Mouse (Mus musculus) thymus, adult 18-20 months (tissue): ENCODE measurements around the gene Chic2.

Experiments
- DNase-seq, 2 experiments: peaks; one replicate each; pipeline ENCODE4 v3.0.0; 2022; ENCODE audit warnings: mixed read lengths in 2 of 2

Gene Chic2

DNA sequence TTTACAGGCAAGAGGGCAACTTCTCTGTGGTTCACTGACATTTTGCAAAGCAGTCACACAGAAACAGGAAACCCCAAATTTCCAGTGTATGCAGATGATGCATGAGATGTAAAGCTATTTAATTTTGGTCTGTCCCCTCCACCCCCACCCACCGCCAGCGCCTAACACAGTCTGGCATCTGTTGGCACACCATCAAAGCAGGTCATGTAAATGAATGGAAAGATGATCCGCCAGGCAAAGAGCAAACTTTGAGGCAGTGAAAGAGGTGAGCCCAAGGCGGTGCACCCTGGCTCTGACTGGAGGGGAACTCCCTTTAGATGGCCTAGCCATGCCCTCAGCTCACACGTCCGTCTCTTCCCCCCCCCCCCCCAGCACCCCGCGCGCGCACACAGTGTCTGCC, 22.1 kb upstream of the Chic2 start:
- DNase-seq: peak in 1 of 2 experiments; percentile 29

DNA sequence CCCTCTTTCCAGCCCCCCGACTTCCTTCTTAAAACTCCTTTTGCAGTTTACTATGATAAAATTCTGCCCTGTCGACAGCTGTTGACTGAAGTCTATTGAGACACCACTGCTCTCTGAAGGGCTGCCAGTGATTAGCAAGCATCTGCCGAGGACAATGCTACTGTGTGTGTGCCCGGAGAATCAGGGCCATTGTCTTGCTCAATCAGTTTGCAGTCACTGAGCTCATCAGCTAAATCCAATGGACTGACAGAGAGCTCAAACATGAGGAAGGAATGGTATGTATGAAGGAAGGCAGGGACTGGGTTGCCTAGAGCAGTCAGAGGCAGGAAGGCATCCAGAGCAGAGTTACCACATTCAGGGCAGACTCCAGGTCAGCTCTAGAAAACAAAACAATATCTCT, 18.6 kb upstream of the Chic2 start:
- no peak for DNase-seq

GRCm38 (mm10) chr5:75051109-75051508, 6.5 kb upstream of the Chic2 start:
- DNase-seq: no peak

DNA sequence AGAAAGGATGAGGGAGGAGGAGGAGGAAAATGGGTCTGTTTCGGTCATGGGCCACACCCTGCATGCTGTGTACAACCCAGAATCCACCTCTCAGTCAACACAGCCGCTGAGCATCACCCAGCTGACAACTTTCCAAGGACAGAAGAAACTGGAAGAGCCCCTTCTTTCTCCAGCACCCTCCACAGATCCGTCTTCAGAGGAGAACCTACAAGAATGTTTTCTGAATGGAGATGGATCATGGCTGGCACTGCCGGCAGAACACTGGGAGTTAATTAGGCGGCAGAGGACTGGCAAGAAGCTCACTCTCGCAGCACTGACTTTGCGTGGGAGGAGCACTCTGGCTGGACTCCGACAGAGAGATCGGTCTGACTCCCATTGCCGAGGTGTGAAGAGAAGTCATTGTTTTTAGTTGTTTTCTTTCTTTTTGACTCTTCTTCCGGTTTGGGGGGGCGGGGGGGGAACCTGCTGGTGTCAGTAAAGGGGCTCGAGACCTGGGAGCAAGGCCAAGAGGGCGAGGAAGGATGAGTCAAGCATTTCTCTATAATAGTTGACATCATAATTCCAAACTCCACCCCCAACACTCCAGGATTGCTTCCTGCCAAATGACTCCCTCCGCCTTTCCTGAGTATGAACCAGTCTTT, 2.2 kb upstream of the Chic2 start:
- DNase-seq: no peak

DNA sequence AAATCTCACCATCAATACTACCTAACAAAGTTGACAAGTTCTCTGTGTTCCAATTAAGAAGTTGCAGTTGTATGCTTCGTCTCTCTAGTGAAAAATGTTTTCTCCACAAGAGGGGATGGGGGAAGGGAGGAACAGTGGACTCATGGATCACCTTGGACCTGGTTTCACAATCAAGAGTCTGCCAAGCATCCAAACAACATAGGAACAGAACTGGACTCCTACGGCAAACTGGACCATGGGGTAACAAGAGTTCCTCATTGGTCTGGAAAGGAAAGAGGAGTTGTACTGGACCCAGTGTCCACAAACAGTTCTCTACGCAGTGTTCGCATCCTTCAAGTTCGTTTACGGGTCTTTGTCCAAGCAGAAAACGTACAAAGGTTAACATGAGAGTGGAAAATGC, 797 bp upstream of the Chic2 start:
- DNase-seq: no peak

GRCm38 (mm10) chr5:75043621-75044301, 813 bp downstream of the Chic2 start:
- DNase-seq: peak in 1 of 2 experiments; percentile 58

DNA sequence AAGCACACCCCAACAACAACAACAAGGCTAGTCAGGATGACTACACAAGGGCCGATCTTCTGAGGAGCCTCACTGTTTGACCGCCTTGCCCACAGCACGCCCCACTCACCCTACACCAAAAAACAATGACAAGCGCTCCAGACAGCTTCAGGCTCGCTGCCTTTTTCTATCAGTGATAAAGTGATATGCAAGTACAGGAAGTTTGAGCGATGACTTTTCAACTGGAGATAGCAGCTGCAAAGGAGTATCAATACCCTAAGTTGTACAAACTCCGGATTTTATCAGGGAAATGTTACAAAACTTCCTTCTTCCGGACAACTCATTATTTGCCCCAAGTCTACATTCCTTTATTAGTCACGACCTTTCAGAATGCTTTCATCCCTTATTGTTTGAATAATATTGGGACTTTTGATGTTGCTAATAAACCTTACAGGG, 1.5 kb downstream of the Chic2 start:
- no peak for DNase-seq

GRCm38 (mm10) chr5:75039307-75039706, 5.3 kb downstream of the Chic2 start:
- DNase-seq: no peak

DNA sequence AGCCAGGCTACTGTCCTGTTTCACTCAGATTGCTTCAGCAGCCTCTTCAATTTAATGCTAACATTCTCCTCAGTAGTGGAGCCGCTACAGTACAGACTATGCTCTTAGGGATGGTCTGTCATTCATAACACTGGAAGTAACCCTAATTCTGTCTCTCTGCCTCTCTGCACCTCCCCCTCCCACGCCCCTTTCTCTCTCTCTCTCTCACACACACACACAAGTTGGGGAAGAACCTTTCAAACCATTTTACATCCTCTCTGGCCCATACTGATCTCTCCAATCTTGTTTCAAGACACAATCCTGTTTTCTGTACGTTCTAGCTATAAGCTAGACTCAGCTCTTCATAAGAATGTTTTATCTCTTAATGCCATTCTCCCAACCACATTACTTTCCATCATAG, 9.1 kb downstream of the Chic2 start:
- no peak for DNase-seq

GRCm38 (mm10) chr5:75014768-75015167, 29.8 kb downstream of the Chic2 start:
- DNase-seq: no peak

DNA sequence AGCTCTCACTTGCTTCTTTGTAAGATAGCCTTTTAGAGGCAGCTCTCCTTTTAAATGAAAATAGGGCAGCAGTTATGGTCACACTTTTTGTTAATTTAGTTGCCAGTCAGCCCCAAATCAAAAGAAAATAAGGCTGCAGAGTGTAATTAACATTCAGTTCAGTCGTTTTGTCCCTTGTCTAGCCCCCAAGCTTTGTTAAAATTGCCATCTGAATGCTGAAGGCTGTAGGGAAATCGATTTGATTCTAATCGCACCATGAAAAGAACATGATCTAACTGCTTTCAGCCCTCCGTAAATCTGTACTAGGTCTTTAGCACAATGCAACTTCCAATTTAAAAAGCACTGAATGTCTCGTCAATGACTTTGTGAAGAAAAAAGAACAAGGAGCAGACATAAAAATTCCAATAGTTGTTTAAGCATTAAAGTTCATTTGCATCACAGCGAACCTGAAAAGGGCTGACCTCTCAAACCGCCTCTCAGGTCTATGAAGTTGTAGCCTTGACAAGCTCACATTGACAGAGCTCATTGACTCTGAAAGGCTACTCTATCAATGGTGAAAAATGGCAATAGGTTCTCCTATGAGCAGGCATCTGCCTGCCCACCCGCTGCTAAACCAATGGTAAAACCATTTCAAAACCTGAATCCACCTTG, 31.7 kb downstream of the Chic2 start:
- DNase-seq: no peak

DNA sequence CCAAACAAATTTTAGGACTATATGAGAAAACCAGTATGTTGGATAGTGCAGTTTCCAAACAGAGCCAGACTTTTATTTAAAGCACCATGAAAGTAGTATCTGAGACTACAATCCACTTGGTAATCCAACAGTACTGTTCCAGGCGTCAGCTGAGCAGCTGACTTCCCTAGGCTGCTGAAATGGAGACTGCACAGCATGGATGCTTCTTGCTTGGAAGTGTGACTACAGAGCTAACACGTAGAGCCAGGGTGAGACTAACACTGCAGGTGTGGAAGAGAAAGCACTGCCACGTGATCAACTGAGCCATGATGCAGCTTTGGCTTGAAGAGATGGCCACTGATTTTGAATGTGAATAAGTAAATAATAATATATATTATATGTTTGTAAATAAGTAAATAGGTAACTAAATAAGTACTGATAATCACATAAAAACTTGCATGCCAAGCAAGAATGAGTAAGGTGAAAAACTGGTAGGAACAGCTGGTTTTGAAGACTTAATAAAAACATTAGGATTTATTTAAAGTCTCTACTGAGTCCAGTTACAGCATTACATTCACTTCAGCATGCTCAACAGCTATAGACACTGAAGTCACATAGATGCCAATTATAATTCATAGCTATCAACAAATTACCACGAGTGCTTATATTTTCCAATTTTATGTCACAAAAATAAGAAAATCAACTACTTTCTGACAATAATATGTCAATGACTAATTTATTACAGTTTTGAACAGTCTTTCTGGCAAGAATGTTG, 32.4 kb downstream of the Chic2 start:
- no peak for DNase-seq

DNA sequence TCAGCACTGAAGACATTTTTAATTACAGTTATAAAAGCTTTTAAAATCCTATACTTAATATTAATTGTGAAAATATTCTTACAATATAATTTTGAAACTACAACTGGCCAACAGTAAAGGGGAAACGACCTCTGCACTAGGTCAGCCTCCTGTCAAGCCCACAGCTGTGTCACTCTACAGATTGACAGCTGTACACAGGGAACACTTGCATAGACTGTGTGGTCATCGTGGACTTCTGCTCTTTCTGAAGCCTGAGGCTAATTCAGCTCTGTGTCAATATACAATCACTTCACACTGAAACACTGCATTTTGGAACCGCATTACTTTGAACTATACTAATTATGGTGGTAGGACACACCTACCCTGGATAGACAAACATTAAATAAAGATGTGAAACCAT, 39.8 kb downstream of the Chic2 start:
- no peak for DNase-seq

- DNase-seq: no peak
Measured at GRCm38 (mm10) chr5:75002109-75002508, 42.5 kb downstream of the Chic2 start.

DNA sequence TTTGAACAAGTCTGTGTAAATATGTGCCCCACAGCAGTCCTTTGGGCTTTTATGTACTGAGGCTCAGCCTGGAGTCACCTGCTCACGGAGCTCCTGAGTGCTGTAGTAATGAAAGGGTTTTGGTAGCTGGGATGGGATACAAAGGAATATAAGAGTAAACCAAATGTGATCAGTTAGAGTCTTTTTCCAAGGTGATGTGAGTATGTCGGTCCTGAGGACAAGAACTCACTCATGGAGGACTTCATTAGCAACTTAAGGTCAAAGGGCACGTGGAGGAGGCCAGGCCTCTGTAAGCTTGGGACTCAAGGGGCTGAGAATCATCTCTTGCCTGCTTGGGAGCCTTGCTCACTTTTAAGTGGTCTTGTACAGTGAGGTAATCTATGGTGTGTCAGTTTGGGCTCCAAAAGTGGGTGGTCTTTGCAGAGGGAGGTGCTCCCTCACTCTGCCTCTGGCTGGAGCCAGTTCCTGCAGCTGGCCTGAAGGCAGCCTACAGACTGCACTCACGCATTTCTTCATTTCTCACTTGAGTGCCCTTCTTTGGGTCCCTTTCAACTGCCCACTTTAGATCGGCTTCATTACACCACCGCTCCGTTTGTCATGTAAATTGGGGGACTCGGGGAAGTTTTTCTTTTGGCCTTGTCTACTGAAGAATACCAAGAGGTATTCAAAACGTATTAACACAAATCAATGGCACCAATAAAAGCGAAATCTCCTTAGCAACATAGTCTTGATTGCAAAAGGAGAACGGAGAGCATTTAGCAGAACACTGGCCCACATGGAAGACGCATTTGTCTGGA, 45.7 kb downstream of the Chic2 start:
- no peak for DNase-seq

GRCm38 (mm10) chr5:74994947-74995346, 49.6 kb downstream of the Chic2 start:
- DNase-seq: no peak

GRCm38 (mm10) chr5:74984101-74984500, 60.5 kb downstream of the Chic2 start:
- no peak for DNase-seq

GRCm38 (mm10) chr5:74980574-74980973, 64.0 kb downstream of the Chic2 start:
- DNase-seq: no peak

DNA sequence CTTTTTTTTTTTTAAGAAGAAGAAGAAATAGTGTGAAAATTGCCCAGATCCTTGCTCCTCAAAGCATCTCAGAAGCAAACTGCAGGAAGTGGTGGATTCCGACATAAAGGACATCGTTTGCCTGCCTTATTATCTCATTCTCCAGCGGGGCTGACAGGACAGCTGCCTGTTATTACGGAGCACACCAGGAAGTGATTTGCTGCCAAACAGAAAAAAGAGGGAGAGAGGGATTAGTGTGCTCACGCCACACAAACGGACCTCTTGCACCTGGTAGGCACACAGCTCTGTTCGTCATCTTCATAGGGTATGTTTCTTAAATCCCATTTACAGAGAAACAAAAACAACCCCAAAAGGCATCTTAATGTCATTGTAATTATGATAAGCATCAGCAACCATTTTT, 64.4 kb downstream of the Chic2 start:
- DNase-seq: no peak

GRCm38 (mm10) chr5:74979586-74979985, 65.0 kb downstream of the Chic2 start:
- DNase-seq: no peak

DNA sequence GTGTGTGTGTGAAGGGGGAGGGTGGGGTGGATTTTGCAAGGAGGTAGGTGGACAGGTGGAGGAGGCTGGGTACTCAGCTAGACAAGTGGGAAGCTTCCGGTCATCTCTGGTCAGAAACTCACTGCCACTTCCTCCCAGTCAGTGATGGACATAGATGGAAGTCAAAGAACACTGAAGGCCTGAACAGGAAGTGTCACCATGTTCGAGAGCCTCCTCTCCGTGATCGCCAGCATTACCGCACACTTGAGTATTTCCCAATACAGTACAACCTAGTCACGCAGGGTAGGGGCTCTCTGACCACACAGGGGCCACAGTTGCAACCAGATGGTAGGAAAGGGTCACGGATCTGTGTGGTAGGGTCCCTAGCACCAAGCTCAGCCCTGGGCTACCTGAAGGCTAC, 69.1 kb downstream of the Chic2 start:
- DNase-seq: no peak

- no peak for DNase-seq
Measured at GRCm38 (mm10) chr5:74974726-74975411, 69.7 kb downstream of the Chic2 start.
